Mouse (Mus musculus): ENCODE results near the gene Fbxo44. TPM values are rescaled to one million over a fixed set of nuclear protein-coding genes. Genes with fewer than 3 reads are reported as not detected.

Fbxo44 gene
- polyA plus RNA-seq, 1 experiment: 12.5 TPM

DNA sequence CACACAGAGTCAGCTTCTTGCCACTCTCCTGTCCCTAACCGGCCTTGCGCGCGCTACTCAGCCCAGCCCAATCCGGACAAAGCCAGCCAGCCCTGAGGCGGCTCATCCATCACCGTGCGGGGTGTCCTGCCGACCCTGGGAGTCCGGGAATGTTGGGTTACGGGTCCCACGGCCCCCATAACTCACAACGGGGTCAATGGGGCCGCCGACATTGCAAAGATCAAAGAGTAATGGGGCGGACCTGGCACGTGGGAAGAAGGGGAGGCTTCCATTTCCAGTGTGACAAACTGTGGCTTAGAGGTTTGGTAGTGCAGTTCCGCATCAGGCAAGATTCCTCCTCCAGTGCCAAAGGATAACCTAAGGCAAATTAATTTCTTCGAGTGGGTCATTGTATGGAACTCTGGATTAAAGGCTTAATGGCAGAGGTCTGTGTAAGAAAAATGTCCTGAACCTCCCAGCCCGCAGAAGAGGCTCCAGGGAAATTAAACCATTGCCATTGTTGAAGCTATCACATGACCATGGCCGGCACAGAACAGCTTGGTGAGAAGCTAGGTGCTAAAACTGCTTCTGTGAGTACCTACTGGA is 28.7 kb downstream of the Fbxo44 start:
- no peak overlapping the region for H3K27ac ChIP-seq (ENCODE audit: insufficient read depth, low read length)
- no peaks in the 10 kb centered on the region for H3K27me3 ChIP-seq (ENCODE audit: control insufficient read depth, insufficient read depth, low read length, poor library complexity, severe bottlenecking)
- H3K36me3 ChIP-seq (ENCODE audit: control insufficient read depth, insufficient read depth, low read length, poor library complexity, severe bottlenecking): no peaks in the 10 kb centered on the region
- peak overlapping the region; percentile 52 for H3K9ac ChIP-seq (ENCODE audit: low read depth, poor library complexity, severe bottlenecking)
- H3K4me1 ChIP-seq (ENCODE audit: control insufficient read depth, insufficient read depth, low read length): no peaks in the 10 kb centered on the region
- TF ChIP-seq POLR2A (IDR thresholded peaks at IDR 0.05; ENCODE audit: insufficient read depth, low read length): no peak
- TF ChIP-seq CTCF (IDR thresholded peaks at IDR 0.05; ENCODE audit: low read depth, low read length): no peak
- TF ChIP-seq EP300 (IDR thresholded peaks at IDR 0.05; ENCODE audit: insufficient read depth, low read depth, low read length): no peak
- no peaks in the 10 kb centered on the region for H3K9me3 ChIP-seq (replicated peaks; ENCODE audit: control insufficient read depth, insufficient read depth, low read length, poor library complexity, severe bottlenecking)
- peak overlapping the region; percentile 32 for H3K4me3 ChIP-seq (ENCODE audit: low read depth, low read length)

DNA sequence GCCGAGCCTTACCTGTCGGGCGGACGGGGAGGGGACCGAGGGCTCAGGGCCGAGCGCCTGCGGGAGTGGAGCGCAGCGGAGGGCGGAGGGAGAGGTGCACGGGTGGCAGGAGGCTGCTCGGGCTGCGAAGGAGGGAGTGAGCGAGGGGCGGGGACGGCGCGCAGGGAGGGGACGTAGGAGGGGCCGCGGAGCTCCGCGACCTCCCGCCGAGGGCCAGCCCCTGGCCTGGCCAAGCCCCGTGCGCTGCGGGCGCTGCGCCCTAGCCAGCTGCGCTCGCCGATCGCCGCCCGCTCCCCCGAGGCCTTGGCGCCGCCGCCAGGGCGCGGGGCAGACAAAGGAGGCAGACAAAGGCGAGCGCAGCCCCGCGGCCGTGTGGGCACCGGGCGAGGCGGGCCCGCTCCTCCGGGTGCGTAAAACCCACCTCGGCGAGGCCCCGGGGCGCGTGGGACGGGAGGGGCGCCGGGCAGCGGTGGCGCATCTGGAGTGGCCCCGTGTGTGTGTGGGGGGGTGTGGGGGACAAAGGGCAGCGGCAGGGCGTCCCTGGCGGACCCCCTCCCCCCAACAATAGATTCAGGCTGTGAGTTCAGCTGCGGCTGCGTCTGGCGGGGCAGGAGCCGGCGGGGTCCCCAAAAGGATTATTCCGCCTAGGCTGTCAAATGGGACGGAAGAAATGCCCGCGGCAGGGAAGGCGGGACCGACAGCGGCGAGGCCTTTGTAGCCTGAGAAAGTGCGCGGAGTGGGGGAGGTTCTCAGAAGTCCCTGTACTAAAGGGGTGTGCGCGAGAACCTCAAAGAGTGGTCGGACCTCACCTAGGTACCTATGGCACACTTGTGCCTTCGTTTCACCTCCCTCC is 29.5 kb downstream of the Fbxo44 start, which contains the start of gene Draxin:
Draxin (minus strand) TSS at position 138 of the 853 bp plus-strand sequence.
- TF ChIP-seq EP300 (IDR thresholded peaks at IDR 0.05; ENCODE audit: insufficient read depth, low read depth, low read length) (no peak), CTCF (IDR thresholded peaks at IDR 0.05; ENCODE audit: low read depth, low read length) (no peak), POLR2A (IDR thresholded peaks at IDR 0.05; ENCODE audit: insufficient read depth, low read length) (no peak)
- H3K27me3 ChIP-seq (ENCODE audit: control insufficient read depth, insufficient read depth, low read length, poor library complexity, severe bottlenecking): no peaks in the 10 kb centered on the region
- H3K36me3 ChIP-seq (ENCODE audit: control insufficient read depth, insufficient read depth, low read length, poor library complexity, severe bottlenecking): no peaks in the 10 kb centered on the region
- H3K9me3 ChIP-seq (replicated peaks; ENCODE audit: control insufficient read depth, insufficient read depth, low read length, poor library complexity, severe bottlenecking): no peaks in the 10 kb centered on the region
- H3K27ac ChIP-seq (ENCODE audit: insufficient read depth, low read length): no peak within 1 kb of the TSS
- peak within 1 kb of the TSS; percentile 32 for H3K4me3 ChIP-seq (ENCODE audit: low read depth, low read length)
- no peaks in the 10 kb centered on the region for H3K4me1 ChIP-seq (ENCODE audit: control insufficient read depth, insufficient read depth, low read length)
- H3K9ac ChIP-seq (ENCODE audit: low read depth, poor library complexity, severe bottlenecking): peak within 1 kb of the TSS; percentile 52

DNA sequence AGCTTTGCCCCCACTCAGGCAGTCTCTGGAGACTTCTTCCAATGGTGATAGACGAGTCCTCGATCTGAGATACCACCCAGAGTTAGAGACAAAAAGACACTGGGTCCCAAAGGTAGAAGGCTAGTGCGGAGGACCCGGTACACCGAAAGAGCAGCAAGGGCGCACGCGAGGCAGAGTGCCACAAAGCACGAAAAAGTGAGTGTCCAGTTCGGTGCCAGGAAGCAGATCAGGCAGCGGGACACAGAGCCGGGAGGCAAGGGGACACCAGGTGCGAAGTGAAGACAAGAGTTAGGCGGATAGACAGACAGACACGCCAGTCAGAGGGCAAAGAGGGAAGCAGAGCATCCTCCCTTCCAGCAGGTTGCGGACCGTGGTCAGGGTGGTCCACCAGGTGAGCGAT is 30.1 kb downstream of the Fbxo44 start, which contains the start of gene Mad2l2:
Mad2l2 (plus strand) TSS at position 252 of the 400 bp plus-strand sequence.
- Histone ChIP-seq H3K36me3 (ENCODE audit: control insufficient read depth, insufficient read depth, low read length, poor library complexity, severe bottlenecking) (no peaks in the 10 kb centered on the region), H3K9ac (ENCODE audit: low read depth, poor library complexity, severe bottlenecking) (peak within 1 kb of the TSS; percentile 52), H3K4me3 (ENCODE audit: low read depth, low read length) (peak within 1 kb of the TSS; percentile 32), H3K4me1 (ENCODE audit: control insufficient read depth, insufficient read depth, low read length) (no peaks in the 10 kb centered on the region), H3K27ac (ENCODE audit: insufficient read depth, low read length) (no peak within 1 kb of the TSS), H3K9me3 (replicated peaks; ENCODE audit: control insufficient read depth, insufficient read depth, low read length, poor library complexity, severe bottlenecking) (no peaks in the 10 kb centered on the region), H3K27me3 (ENCODE audit: control insufficient read depth, insufficient read depth, low read length, poor library complexity, severe bottlenecking) (no peaks in the 10 kb centered on the region)
- no peak for TF ChIP-seq POLR2A (IDR thresholded peaks at IDR 0.05; ENCODE audit: insufficient read depth, low read length)
- no peak for TF ChIP-seq CTCF (IDR thresholded peaks at IDR 0.05; ENCODE audit: low read depth, low read length)
- no peak for TF ChIP-seq EP300 (IDR thresholded peaks at IDR 0.05; ENCODE audit: insufficient read depth, low read depth, low read length)

DNA sequence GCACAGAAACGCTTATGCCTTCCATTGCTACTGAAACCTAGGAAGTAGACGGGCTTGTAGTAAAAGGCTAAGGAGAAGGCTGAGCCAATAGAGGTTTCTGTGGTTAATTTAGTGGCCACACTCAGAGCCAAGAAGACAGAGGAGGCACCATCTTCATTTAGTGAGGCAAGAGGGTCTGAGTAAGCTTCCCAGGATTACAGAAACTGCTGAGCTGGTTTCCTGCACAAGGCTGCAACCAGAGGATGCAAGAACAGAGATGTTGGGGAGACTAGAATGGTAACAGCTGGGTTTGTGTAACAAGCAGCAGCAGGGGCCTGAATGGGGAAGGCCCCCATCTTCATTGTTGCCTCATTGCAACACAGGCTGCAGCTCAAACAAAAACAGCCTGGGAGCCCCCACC is 31.6 kb downstream of the Fbxo44 start:
- H3K27me3 ChIP-seq (ENCODE audit: control insufficient read depth, insufficient read depth, low read length, poor library complexity, severe bottlenecking): no peaks in the 10 kb centered on the region
- TF ChIP-seq CTCF (IDR thresholded peaks at IDR 0.05; ENCODE audit: low read depth, low read length) (no peak), POLR2A (IDR thresholded peaks at IDR 0.05; ENCODE audit: insufficient read depth, low read length) (no peak), EP300 (IDR thresholded peaks at IDR 0.05; ENCODE audit: insufficient read depth, low read depth, low read length) (no peak)
- no peaks in the 10 kb centered on the region for H3K36me3 ChIP-seq (ENCODE audit: control insufficient read depth, insufficient read depth, low read length, poor library complexity, severe bottlenecking)
- no peak overlapping the region for H3K27ac ChIP-seq (ENCODE audit: insufficient read depth, low read length)
- no peak overlapping the region for H3K9ac ChIP-seq (ENCODE audit: low read depth, poor library complexity, severe bottlenecking)
- H3K4me1 ChIP-seq (ENCODE audit: control insufficient read depth, insufficient read depth, low read length): no peaks in the 10 kb centered on the region
- no peaks in the 10 kb centered on the region for H3K9me3 ChIP-seq (replicated peaks; ENCODE audit: control insufficient read depth, insufficient read depth, low read length, poor library complexity, severe bottlenecking)
- H3K4me3 ChIP-seq (ENCODE audit: low read depth, low read length): no peak overlapping the region

DNA sequence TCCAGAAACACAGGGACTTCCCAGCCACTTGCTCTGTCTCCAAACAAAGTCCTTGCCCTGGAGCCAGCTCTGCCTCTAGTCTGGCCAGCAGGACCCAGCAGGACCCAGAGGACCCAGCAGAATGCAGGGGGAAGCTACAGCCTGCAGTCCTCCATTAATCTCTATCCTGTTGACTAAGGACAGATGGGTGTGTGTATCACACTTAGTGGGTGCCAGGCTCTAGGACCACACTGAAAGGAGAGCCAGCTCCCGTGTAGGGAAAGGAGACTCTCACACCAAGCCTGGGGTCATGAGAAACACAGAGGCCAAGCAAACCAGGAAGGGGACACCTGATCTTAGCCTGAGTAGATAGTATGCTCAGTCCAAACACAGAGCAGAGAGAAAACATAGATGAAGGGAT is 32.0 kb downstream of the Fbxo44 start:
- no peaks in the 10 kb centered on the region for H3K36me3 ChIP-seq (ENCODE audit: control insufficient read depth, insufficient read depth, low read length, poor library complexity, severe bottlenecking)
- H3K9me3 ChIP-seq (replicated peaks; ENCODE audit: control insufficient read depth, insufficient read depth, low read length, poor library complexity, severe bottlenecking): no peaks in the 10 kb centered on the region
- H3K27ac ChIP-seq (ENCODE audit: insufficient read depth, low read length): no peak overlapping the region
- no peaks in the 10 kb centered on the region for H3K27me3 ChIP-seq (ENCODE audit: control insufficient read depth, insufficient read depth, low read length, poor library complexity, severe bottlenecking)
- no peak overlapping the region for H3K9ac ChIP-seq (ENCODE audit: low read depth, poor library complexity, severe bottlenecking)
- no peak overlapping the region for H3K4me3 ChIP-seq (ENCODE audit: low read depth, low read length)
- no peak for TF ChIP-seq CTCF (IDR thresholded peaks at IDR 0.05; ENCODE audit: low read depth, low read length)
- no peak for TF ChIP-seq POLR2A (IDR thresholded peaks at IDR 0.05; ENCODE audit: insufficient read depth, low read length)
- TF ChIP-seq EP300 (IDR thresholded peaks at IDR 0.05; ENCODE audit: insufficient read depth, low read depth, low read length): no peak
- H3K4me1 ChIP-seq (ENCODE audit: control insufficient read depth, insufficient read depth, low read length): no peaks in the 10 kb centered on the region

DNA sequence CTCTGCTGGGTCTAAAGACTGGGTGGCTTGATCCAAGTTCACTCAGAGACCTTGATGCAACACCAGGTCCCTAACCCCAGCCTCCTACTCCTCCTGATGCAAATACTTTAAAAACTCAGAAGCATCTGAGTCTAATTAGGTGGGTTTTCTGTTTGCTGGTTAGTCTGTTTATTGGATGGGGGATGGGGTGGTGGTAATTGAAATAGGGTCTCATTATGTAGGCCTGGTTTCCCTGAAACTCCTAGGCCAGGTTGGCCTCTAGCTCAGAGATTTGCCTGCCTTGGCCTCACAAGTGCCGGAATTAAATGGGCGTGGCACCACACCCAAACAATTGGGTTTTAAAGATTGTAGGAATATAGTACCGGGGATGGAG is 37.6 kb downstream of the Fbxo44 start:
- Histone ChIP-seq H3K36me3 (ENCODE audit: control insufficient read depth, insufficient read depth, low read length, poor library complexity, severe bottlenecking) (no peaks in the 10 kb centered on the region), H3K9ac (ENCODE audit: low read depth, poor library complexity, severe bottlenecking) (no peak overlapping the region), H3K27ac (ENCODE audit: insufficient read depth, low read length) (no peak overlapping the region), H3K4me1 (ENCODE audit: control insufficient read depth, insufficient read depth, low read length) (no peaks in the 10 kb centered on the region), H3K4me3 (ENCODE audit: low read depth, low read length) (no peak overlapping the region), H3K27me3 (ENCODE audit: control insufficient read depth, insufficient read depth, low read length, poor library complexity, severe bottlenecking) (no peaks in the 10 kb centered on the region), H3K9me3 (replicated peaks; ENCODE audit: control insufficient read depth, insufficient read depth, low read length, poor library complexity, severe bottlenecking) (no peaks in the 10 kb centered on the region)
- no peak for TF ChIP-seq POLR2A (IDR thresholded peaks at IDR 0.05; ENCODE audit: insufficient read depth, low read length)
- TF ChIP-seq CTCF (IDR thresholded peaks at IDR 0.05; ENCODE audit: low read depth, low read length): no peak
- TF ChIP-seq EP300 (IDR thresholded peaks at IDR 0.05; ENCODE audit: insufficient read depth, low read depth, low read length): no peak

Measured in ES-Bruce4 (cell line).